Mouse (Mus musculus): ENCODE results near the gene Gm42669. TPM values are rescaled to one million over a fixed set of nuclear protein-coding genes. Genes with fewer than 3 reads are reported as not detected.

Gene Gm42669
- total RNA-seq, 2 experiments from 2014 or later: 0.18 TPM; not detected in 1

GRCm38 (mm10) chr5:107521386-107521785 lies 14.0 kb downstream of the Gm42669 start:
- no peak for DNase-seq

DNA sequence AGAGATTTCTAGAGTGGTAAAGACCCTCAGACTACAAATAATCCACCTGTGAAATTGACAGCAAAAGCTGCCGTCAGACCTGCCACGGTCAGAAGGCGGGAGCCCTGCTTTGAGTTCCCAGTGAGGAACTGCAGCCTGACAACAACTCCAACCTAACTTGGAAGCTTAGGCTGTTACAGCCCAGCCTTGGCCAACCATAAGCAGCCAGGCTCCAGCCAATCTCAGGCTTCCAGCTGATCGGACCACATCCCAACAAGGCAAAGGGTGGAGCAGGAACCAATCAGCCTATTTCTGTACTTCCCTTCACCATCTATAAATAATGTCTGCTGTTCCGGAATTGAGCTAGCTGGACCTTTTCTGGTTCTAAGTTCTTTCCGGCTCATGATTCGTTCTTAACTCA lies 14.5 kb downstream of the Gm42669 start:
- DNase-seq: peak; percentile 18

- no peak for DNase-seq
Measured at GRCm38 (mm10) chr5:107524281-107524680, 16.9 kb downstream of the Gm42669 start.

- DNase-seq: no peak
Measured at GRCm38 (mm10) chr5:107528856-107529255, 21.4 kb downstream of the Gm42669 start.

GRCm38 (mm10) chr5:107533590-107533989 lies 26.2 kb downstream of the Gm42669 start:
- DNase-seq: no peak

GRCm38 (mm10) chr5:107534581-107534980 lies 27.2 kb downstream of the Gm42669 start, which contains the start of gene 1700028K03Rik:
Gene 1700028K03Rik, plus strand, starts transcription at chr5:107534709.
- no peak for DNase-seq

DNA sequence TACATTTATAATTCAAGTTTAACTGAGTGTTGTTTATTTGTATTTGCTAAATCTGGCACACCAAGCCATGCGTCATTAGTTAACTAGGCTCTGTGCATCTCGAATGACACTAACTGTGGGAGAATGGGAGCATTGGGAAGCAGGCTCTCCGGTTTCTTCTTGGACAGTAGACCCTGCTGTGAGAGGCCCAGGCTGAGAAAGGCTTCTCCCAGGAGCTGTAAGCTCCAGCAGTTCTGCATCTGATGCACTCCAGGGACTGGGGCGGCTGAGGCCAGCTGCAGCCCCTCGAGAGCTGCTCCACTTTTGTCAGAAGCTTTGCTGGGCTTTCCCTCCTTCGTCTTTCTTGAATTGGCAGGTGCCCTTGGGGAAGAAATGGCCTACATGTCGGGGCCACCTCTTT lies 34.3 kb downstream of the Gm42669 start:
- DNase-seq: peak; percentile 28

DNA sequence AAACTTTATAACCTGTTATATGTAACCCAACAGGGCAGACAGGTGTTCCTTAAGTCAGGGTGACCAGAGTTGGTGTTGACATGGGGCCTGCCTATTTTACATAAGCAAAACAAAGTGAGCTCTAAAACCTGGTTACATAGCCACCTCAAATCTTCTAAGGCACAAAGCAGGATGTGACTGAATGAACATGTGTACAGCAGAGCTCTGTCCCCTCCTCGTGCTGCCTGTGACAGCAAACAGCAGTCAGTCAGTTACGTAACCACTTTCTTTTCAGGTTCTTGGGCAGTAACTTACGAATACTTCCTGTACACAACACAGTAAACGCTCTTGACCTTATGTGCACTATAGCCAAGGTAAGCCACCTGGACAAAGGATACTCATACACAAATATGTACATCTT lies 38.5 kb downstream of the Gm42669 start:
- no peak for DNase-seq

- no peak for DNase-seq
Measured at GRCm38 (mm10) chr5:107547955-107548354, 40.5 kb downstream of the Gm42669 start.

GRCm38 (mm10) chr5:107548444-107548843 lies 41.0 kb downstream of the Gm42669 start:
- DNase-seq: no peak

- no peak for DNase-seq
Measured at GRCm38 (mm10) chr5:107554336-107554735, 46.9 kb downstream of the Gm42669 start.

GRCm38 (mm10) chr5:107556969-107557368 lies 49.5 kb downstream of the Gm42669 start:
- no peak for DNase-seq

DNA sequence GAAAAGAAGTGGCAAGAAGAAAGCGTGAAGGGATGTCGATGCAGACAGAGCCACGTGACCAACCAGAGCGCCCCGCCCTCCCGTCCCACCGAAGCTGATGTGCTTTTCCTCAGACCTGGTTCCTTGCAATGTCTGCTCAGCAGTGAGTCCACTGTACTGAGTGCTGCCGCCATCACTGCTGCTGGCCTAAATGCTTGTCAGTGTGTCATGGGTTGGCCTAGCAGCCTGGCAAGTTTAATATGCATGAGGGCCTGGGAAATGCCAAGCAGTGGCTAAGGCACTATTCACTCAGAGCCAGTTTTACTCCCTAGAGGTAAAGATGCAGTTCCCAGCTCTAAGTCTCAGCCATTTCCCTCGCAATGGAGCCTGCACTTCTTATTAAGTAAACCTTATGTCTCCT lies 61.7 kb downstream of the Gm42669 start:
- no peak for DNase-seq

DNA sequence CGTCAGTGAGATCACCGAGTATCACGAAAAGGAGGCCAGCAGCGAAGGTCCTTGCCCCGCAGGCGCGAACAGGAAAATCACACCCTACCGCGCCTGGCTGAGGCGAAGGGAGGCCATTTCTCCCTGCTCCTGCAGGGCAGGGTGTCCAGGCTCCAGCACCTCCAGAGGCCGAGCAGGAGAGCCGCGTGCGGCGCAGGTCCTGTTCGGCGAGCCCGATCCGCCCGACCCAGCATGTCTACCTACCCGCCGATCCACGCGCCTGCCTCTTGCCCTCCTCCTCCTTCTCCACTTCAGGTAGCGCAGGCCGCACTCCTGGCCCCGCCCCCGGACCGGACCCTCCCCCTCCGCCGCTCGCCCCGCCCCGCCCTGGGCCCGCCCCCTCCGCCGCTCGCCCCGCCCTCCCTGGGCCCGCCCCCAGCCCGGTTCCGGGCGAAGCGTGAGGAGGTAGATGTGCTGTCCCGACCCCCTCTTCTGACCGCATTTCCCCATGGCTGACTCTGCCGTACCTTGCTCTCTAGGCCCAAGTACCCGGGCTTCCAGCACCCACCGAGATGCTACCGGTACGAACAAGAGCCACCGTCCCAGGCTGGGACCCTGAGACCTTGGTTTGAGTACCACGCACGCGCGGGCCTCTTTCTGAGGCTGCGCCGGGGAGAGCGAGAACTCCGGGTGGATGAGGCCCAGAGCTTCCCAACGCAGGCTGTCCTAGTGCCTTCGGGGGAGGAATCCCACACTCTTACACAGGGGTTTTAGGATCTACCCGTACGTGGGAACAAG lies 90.1 kb downstream of the Gm42669 start, which contains the start of the genes Rpap2 and Glmn:
TSS of gene Rpap2 (plus strand) at position 73 of the 777 bp plus-strand sequence.
TSS of gene Glmn (minus strand) at position 588 of the 777 bp plus-strand sequence.
- peak; percentile 85 for DNase-seq

DNA sequence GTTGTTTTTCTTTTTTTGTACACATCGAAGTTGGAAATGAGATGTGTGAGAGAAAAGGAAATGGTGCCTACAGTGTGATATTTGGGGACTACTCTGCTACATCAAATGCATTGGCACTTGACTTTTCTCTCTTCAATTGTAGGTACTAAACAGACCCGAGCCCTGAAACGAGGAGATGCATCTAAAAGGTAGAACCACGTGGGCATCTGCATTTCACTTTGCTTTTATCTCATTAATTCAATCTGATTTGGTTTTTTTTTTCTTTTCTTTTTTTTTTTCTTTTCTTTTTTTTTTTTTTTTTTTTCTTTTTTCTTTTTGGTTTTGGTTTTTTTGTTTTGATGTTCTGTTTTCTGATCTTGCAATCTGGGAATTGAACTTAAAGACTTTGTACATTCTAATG lies 91.0 kb downstream of the Gm42669 start:
- no peak for DNase-seq

DNA sequence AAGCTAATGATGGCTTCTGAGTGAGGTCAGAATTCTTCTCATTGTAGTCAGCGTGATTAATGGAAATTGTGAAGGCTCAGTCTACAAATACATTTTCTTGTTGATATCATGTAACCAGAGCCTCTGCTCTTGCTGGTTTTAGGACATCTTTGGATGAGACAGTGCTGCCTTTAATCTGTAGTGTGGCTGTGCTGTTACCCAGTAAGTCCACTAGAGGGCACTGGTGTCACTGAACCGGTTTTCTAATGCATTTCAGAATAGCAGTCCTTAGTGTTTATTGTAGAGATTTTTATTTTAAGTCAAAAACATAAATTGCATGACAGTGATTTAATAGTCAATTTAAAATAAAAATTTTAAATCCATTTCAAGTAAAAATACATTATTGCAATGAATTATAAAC lies 103.8 kb downstream of the Gm42669 start:
- peak; percentile 38 for DNase-seq

DNA sequence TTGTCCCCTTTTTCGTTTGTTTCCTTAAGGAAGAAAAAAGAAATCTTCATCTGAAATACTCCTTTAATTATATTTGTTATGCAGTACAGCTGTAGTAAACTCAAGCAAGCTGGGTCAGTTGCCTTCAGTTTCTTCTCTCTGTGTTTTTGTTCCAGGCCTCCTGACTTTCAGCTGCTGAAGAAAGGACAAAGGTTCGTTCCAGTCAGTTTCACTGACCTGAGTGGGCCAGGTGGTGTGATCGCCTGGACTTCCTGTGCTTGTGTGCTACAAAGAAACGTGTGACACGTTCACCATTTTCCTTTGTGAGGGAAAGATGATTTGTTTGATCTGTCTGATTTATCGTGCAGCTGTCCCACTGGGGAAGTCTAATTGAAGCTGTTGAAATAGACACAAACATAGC lies 110.6 kb downstream of the Gm42669 start:
- no peak for DNase-seq

DNA sequence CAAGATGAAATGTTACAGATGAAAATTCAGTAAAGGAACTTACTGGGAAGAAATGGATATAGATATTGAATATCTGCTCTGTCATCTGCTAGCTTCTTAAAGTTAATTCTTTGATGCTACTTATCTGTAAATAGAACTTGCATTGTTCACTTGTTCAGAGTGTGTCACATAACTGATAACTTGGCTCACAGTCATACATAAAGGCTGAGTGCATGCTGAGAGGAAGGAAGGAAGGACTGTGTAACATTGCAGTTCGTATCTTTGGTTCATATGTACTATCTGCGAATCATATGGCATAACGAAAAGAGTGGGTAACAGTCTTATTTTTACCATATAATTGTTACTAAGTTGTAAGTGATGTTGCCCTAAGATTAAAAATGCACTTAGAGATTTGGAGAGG lies 113.9 kb downstream of the Gm42669 start:
- no peak for DNase-seq

Other genes starting within 250 kb of the Gm42669 start
- gene Tgfbr3, start 218.0 kb upstream of the Gm42669 start, total RNA-seq (2021): 10 to 100 TPM; 37.3 to 42.6 TPM
- 1 to 10 TPM; 4.3 to 4.4 TPM for gene Brdt, start 176.5 kb upstream of the Gm42669 start, total RNA-seq (2021)
- gene Ephx4, start 104.9 kb upstream of the Gm42669 start, total RNA-seq (2021): 1 to 10 TPM; 3.1 to 3.5 TPM
- not detected for gene Lpcat2b, start 76.1 kb upstream of the Gm42669 start, total RNA-seq (2021)
- gene Btbd8, start 69.6 kb upstream of the Gm42669 start, total RNA-seq (2021): 10 to 100 TPM; 17.5 to 20.0 TPM
- gene 1700028K03Rik, start 27.1 kb downstream of the Gm42669 start, total RNA-seq (2021): under 1 TPM in 1 of 2 experiments, not detected in 1; 0.05 TPM
- gene Rpap2, start 89.8 kb downstream of the Gm42669 start, total RNA-seq (2021): 10 to 100 TPM in 1 of 2 experiments, 1 to 10 TPM in 1; 9.8 to 11.8 TPM
- 10 to 100 TPM in 1 of 2 experiments, 1 to 10 TPM in 1; 9.0 to 11.6 TPM for gene Glmn, start 90.3 kb downstream of the Gm42669 start, total RNA-seq (2021)
- under 1 TPM; 0.12 to 0.25 TPM for gene Gfi1, start 218.4 kb downstream of the Gm42669 start, total RNA-seq (2021)